Mouse (Mus musculus) forebrain, postnatal 0 days (tissue): ENCODE measurements around the gene Tgfb2. TPM values are rescaled to one million over a fixed set of nuclear protein-coding genes. Genes with fewer than 3 reads are reported as not detected.

Source experiments
- ATAC-seq: fragments of 200-750 bp; cut with Nextera tagmentation; 2 replicates; pipeline ENCODE4 v1.8.0; 2017; ENCODE audit warnings: mild to moderate bottlenecking, moderate library complexity
- DNase-seq: peaks from one replicate; pipeline ENCODE4 v3.0.0-alpha.2; 2015
- H3K27ac ChIP-seq: fragments of 300-500 bp; sonication (generic); 2 replicates; pipeline ENCODE4 v1.5.1; 2014; ENCODE audit warnings: low read depth, mild to moderate bottlenecking, antibody characterized with exemption, low read length, moderate library complexity, mixed read lengths
- H3K27me3 ChIP-seq: fragments of 300-500 bp; sonication (generic); 2 replicates; pipeline ENCODE4 v1.6.1; 2014; ENCODE audit warnings: mild to moderate bottlenecking, low read length, mixed read lengths; ENCODE audit not compliant: insufficient read depth
- H3K36me3 ChIP-seq: fragments of 300-500 bp; sonication (generic); 2 replicates; pipeline ENCODE4 v1.6.1; 2014; ENCODE audit warnings: mild to moderate bottlenecking, moderate library complexity; ENCODE audit not compliant: insufficient read depth
- H3K4me1 ChIP-seq: fragments of 300-500 bp; sonication (generic); 2 replicates; pipeline ENCODE4 v1.6.1; 2014; ENCODE audit warnings: antibody characterized with exemption; ENCODE audit not compliant: insufficient read depth
- H3K4me2 ChIP-seq: fragments of 300-500 bp; sonication (generic); 2 replicates; pipeline ENCODE4 v1.6.1; 2014; ENCODE audit warnings: low read depth, mild to moderate bottlenecking, moderate library complexity
- H3K4me3 ChIP-seq: fragments of 300-500 bp; sonication (generic); 2 replicates; pipeline ENCODE4 v1.5.1; 2014; ENCODE audit warnings: low read depth, low read length, mixed read lengths
- H3K9ac ChIP-seq: fragments of 300-500 bp; sonication (generic); 2 replicates; pipeline ENCODE4 v1.6.1; 2014; ENCODE audit warnings: mild to moderate bottlenecking
- H3K9me3 ChIP-seq: fragments of 300-500 bp; sonication (generic); 2 replicates; pipeline ENCODE4 v1.6.1; 2016; ENCODE audit warnings: low read length
- CTCF ChIP-seq: sonication (generic); IDR thresholded peaks from 2 replicates; pipeline ENCODE4 v1.5.1; 2016; ENCODE audit warnings: antibody characterized with exemption, control low read depth, low read depth
- WGBS: fragments of 180-500 bp; shearing (Covaris S2); extraction: QIAGEN DNeasy Blood & Tissue Kit; methylation state at CpG from one replicate; pipeline ENCODE4 v1.1.7; 2014; 5-methylcytosine and 5-hydroxymethylcytosine counted together
- polyA plus RNA-seq: library from polyadenylated mRNA; unstranded; fragments of >200 nt; fragmentation: Nextera tagmentation; extraction: Ambion mirVana; gene quantifications from 2 replicates; pipeline ENCODE4 v1.2.1, GENCODE M21; 2015
- total RNA-seq: library from RNA; depleted of rRNA; stranded (reverse); fragments of >200 nt; gene quantifications from 2 replicates; pipeline ENCODE4 v1.2.3, GENCODE M21; 2014

The Tgfb2 gene
- total and polyA plus RNA-seq, 2 experiments from 2014 or later = 15.4 to 35.8 TPM

- Histone ChIP-seq H3K36me3 (no peaks in the 10 kb centered on the region), H3K27me3 (no peaks in the 10 kb centered on the region), H3K27ac (no peak overlapping the region), H3K4me1 (no peaks in the 10 kb centered on the region), H3K4me3 (no peak overlapping the region), H3K9me3 (no peaks in the 10 kb centered on the region), H3K4me2 (no peak overlapping the region), H3K9ac (no peak overlapping the region)
- no peak for DNase-seq
- ATAC-seq = no peak
- no peak for TF ChIP-seq CTCF
- 78% methylated on average over 1 of the region's 1 CpGs for WGBS
Observed at GRCm38 (mm10) chr1:186656201-186656600, 49.6 kb downstream of the Tgfb2 start.

DNA sequence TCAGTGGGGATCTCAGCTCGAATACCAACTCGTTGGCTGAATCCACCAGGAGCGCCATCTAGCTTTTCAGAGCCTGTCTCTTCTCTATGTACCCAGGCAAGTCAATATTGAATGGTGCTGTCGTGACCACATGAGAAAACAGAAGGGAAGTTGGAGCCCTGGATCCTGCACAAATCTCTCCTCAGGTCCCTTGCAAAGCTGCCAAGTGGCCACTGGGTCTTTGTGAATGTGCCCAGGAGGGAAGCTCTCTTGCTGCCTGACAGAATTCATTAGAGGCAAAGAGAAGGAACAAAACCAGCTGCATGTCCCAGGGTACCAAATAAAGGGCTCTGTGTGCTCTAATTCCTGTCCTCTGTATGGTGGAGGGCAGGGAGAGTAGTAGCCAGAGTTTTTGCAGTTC lies 50.7 kb downstream of the Tgfb2 start:
- 19% methylated on average over 4 of the region's 4 CpGs for WGBS
- peak; percentile 93 for ATAC-seq
- no peaks in the 10 kb centered on the region for H3K9me3 ChIP-seq
- H3K4me2 ChIP-seq = no peak overlapping the region
- peak; percentile 42 for TF ChIP-seq CTCF
- H3K4me1 ChIP-seq = no peaks in the 10 kb centered on the region
- peak; percentile 74 for DNase-seq
- H3K27me3 ChIP-seq = no peaks in the 10 kb centered on the region
- H3K27ac ChIP-seq = no peak overlapping the region
- H3K9ac ChIP-seq = no peak overlapping the region
- no peak overlapping the region for H3K4me3 ChIP-seq
- H3K36me3 ChIP-seq = no peaks in the 10 kb centered on the region

DNA sequence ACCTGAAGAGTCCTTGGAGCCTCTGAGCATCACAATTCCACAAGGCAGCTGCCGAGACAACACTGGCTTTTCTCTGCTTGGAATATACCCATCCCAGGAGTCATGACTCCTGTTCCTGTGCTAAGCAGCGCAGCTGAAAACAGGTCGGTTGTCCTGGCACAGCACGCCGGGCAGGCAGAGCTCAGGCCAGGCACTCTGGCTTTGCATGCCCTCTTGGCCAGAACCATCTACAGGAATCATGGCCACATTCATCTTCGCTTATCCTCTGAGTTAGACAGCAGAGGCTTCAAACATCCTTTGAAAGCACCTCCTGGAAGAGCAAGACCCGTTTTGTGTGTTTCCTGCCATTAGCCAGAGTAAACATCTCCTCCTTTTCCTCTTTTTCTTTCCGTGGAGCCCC lies 53.6 kb downstream of the Tgfb2 start:
- Histone ChIP-seq H3K27ac (no peak overlapping the region), H3K9me3 (peaks cover 4% of the 10 kb centered on the region; the same call in 1 of the 2 replicates)
- WGBS = 79% methylated on average over 8 of the region's 8 CpGs

GRCm38 (mm10) chr1:186650011-186650410 lies 55.8 kb downstream of the Tgfb2 start:
- TF ChIP-seq CTCF = no peak
- no peak overlapping the region for H3K4me2 ChIP-seq
- 35% methylated on average over 4 of the region's 4 CpGs for WGBS
- peak; percentile 58 for DNase-seq
- H3K27me3 ChIP-seq = no peaks in the 10 kb centered on the region
- H3K9me3 ChIP-seq = peaks cover 4% of the 10 kb centered on the region; the same call in 1 of the 2 replicates
- H3K4me1 ChIP-seq = no peaks in the 10 kb centered on the region
- peak; percentile 47; the same call in 1 of the 2 replicates for ATAC-seq
- H3K9ac ChIP-seq = no peak overlapping the region
- no peak overlapping the region for H3K27ac ChIP-seq
- no peak overlapping the region for H3K4me3 ChIP-seq
- H3K36me3 ChIP-seq = no peaks in the 10 kb centered on the region

More for the DNA sequence above, 53.6 kb downstream of the Tgfb2 start:
- ATAC-seq = no peak
- no peak overlapping the region for H3K4me3 ChIP-seq
- DNase-seq = no peak
- no peaks in the 10 kb centered on the region for H3K4me1 ChIP-seq
- H3K9ac ChIP-seq = no peak overlapping the region
- TF ChIP-seq CTCF = no peak
- H3K4me2 ChIP-seq = no peak overlapping the region
- H3K36me3 ChIP-seq = no peaks in the 10 kb centered on the region
- H3K27me3 ChIP-seq = no peaks in the 10 kb centered on the region

DNA sequence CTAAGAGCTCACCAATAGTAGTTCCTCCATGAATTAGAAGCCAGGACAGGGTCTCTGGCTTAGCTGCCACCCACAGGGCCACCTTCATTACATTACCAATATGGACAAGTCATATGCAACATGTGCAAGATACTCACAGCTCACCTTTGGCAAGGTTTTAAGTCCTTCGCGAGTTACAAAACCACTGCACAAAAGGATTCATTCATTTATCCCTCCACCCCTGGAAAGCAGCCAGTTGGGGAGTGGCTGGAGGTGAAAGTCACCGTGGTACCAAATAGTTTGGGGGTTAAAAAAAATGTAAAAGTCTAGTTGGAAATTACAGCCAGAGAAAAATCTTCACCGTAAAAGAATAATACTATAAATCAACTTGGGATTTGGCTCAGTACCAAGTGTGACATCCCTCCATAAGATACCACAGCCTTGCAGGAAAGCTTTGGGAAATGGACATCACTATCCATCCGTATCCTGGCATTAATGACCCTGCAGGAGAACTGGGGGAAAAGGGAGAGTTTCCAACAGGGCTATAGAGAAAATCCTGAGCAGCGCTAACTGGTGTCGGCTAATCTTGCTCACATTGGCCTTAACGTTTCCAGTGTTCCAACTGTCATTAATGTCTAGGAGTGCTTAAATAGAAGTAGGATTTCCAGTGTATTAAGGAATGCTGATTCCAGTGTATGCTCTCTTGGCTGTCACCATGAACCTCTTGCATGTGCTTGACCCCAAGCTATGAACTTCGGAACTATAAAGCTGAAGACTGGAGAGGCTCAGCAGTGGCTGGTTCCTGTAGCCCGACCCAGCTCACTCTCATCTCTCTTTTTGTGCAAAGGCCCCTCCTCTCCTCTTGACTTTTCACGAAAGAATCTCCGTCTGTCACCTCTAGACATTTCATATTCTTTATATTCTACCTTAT lies 68.2 kb downstream of the Tgfb2 start:
- 64% methylated on average over 12 of the region's 12 CpGs for WGBS

GRCm38 (mm10) chr1:186635045-186635444 lies 70.7 kb downstream of the Tgfb2 start:
- Histone ChIP-seq H3K36me3 (no peaks in the 10 kb centered on the region), H3K4me1 (no peaks in the 10 kb centered on the region), H3K9ac (no peak overlapping the region), H3K4me2 (no peak overlapping the region), H3K27ac (no peak overlapping the region), H3K4me3 (no peak overlapping the region), H3K27me3 (no peaks in the 10 kb centered on the region), H3K9me3 (no peaks in the 10 kb centered on the region)
- no peak for TF ChIP-seq CTCF
- 35% methylated on average over 7 of the region's 7 CpGs for WGBS
- no peak for DNase-seq
- no peak; the same call in 1 of the 2 replicates for ATAC-seq

More for the DNA sequence above, 68.2 kb downstream of the Tgfb2 start:
- DNase-seq (no peak), ATAC-seq (no peak)
- Histone ChIP-seq H3K4me2 (no peak overlapping the region), H3K4me3 (no peak overlapping the region), H3K9me3 (no peaks in the 10 kb centered on the region), H3K4me1 (no peaks in the 10 kb centered on the region), H3K27ac (no peak overlapping the region), H3K36me3 (no peaks in the 10 kb centered on the region), H3K27me3 (no peaks in the 10 kb centered on the region), H3K9ac (no peak overlapping the region)
- no peak for TF ChIP-seq CTCF

DNA sequence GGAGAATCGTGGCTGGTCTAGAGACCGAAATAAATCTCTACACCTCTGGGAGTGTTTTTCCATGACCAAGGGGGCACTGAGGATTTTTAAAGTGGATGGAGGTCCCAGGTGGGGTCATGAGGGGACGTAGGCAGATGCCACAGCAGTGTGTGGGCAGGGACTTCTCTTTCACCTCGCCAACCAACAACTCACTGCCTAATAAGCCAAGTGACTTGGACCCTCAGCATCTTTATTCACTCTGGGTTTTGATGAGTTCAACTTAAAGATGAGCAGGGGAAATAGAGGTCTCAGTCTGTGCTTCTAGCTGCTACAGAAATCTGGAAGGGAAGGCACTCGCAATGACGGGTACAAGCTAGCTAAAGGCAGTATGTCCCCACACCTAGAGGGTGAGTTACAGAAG lies 74.3 kb downstream of the Tgfb2 start:
- Histone ChIP-seq H3K4me3 (no peak overlapping the region), H3K4me2 (no peak overlapping the region), H3K9ac (no peak overlapping the region), H3K4me1 (no peaks in the 10 kb centered on the region), H3K27me3 (no peaks in the 10 kb centered on the region), H3K27ac (no peak overlapping the region), H3K9me3 (no peaks in the 10 kb centered on the region), H3K36me3 (no peaks in the 10 kb centered on the region)
- DNase-seq (no peak), ATAC-seq (no peak)
- WGBS = 90% methylated on average over 6 of the region's 6 CpGs
- no peak for TF ChIP-seq CTCF
